Mouse (Mus musculus): ENCODE data around the gene Mymx.

Gene Mymx

GRCm38 (mm10) chr17:45573087-45573779, 28.7 kb downstream of the Mymx start, which contains the start of gene Hsp90ab1:
Hsp90ab1 (minus strand) TSS chr17:45573271.
- DNase-seq (ENCODE audit: inconsistent age in 2 of 2, low spot score in 1 of 2), result peak; percentile 98 to 100

GRCm38 (mm10) chr17:45572103-45573086, 29.5 kb downstream of the Mymx start:
- DNase-seq (ENCODE audit: inconsistent age in 2 of 2, low spot score in 1 of 2), result peak; percentile 87 to 93

- DNase-seq (ENCODE audit: inconsistent age in 2 of 2, low spot score in 1 of 2), result no peak
Measured at GRCm38 (mm10) chr17:45569999-45570398, 31.9 kb downstream of the Mymx start.

GRCm38 (mm10) chr17:45568990-45569389, 32.9 kb downstream of the Mymx start:
- DNase-seq (ENCODE audit: inconsistent age in 2 of 2, low spot score in 1 of 2), result no peak

GRCm38 (mm10) chr17:45567162-45567601, 34.7 kb downstream of the Mymx start:
- DNase-seq (ENCODE audit: inconsistent age in 2 of 2, low spot score in 1 of 2), result peak; percentile 14 to 67

- DNase-seq (ENCODE audit: inconsistent age in 2 of 2, low spot score in 1 of 2), result peak; percentile 26 to 70
Measured at GRCm38 (mm10) chr17:45566360-45567161, 35.3 kb downstream of the Mymx start.

- no peak for DNase-seq (ENCODE audit: inconsistent age in 2 of 2, low spot score in 1 of 2)
Measured at GRCm38 (mm10) chr17:45566031-45566359, 35.9 kb downstream of the Mymx start.

GRCm38 (mm10) chr17:45565103-45565502, 36.8 kb downstream of the Mymx start:
- DNase-seq (ENCODE audit: inconsistent age in 2 of 2, low spot score in 1 of 2), result no peak

GRCm38 (mm10) chr17:45564531-45565084, 37.3 kb downstream of the Mymx start:
- DNase-seq (ENCODE audit: inconsistent age in 2 of 2, low spot score in 1 of 2), result peak in 1 of 2 experiments; percentile 72

GRCm38 (mm10) chr17:45563655-45564530, 38.0 kb downstream of the Mymx start, which contains the start of gene Slc35b2:
Slc35b2 (plus strand) TSS chr17:45563874.
- DNase-seq (ENCODE audit: inconsistent age in 2 of 2, low spot score in 1 of 2), result peak; percentile 96 to 98

- no peak for DNase-seq (ENCODE audit: inconsistent age in 2 of 2, low spot score in 1 of 2)
Measured at GRCm38 (mm10) chr17:45563216-45563615, 38.7 kb downstream of the Mymx start.

GRCm38 (mm10) chr17:45559732-45560525, 42.0 kb downstream of the Mymx start:
- DNase-seq (ENCODE audit: inconsistent age in 2 of 2, low spot score in 1 of 2), result peak in 1 of 2 experiments; percentile 26

- DNase-seq (ENCODE audit: inconsistent age in 2 of 2, low spot score in 1 of 2), result peak; percentile 29 to 43
Measured at GRCm38 (mm10) chr17:45557998-45558862, 43.7 kb downstream of the Mymx start.

GRCm38 (mm10) chr17:45557246-45557824, 44.6 kb downstream of the Mymx start:
- peak in 1 of 2 experiments; percentile 15 for DNase-seq (ENCODE audit: inconsistent age in 2 of 2, low spot score in 1 of 2)

GRCm38 (mm10) chr17:45556514-45557245, 45.2 kb downstream of the Mymx start:
- DNase-seq (ENCODE audit: inconsistent age in 2 of 2, low spot score in 1 of 2), result peak in 1 of 2 experiments; percentile 44

- no peak for DNase-seq (ENCODE audit: inconsistent age in 2 of 2, low spot score in 1 of 2)
Measured at GRCm38 (mm10) chr17:45556107-45556489, 45.8 kb downstream of the Mymx start.

Measured in adrenal gland, adult (tissue).